In genomic region chr8:114971378-114971777, GRCm38 (mm10) we compare ENCODE assay signal across 8 mouse cellular contexts.
DNase-seq lines count a peak whose midpoint lies in the region; ATAC-seq and TF ChIP-seq lines count a peak whose summit lies in the region.

No protein-coding gene starts in this region.

- peak; percentile 84 to 85 for DNase-seq in B cell, adult 2 months
- peak; percentile 90 for DNase-seq in adrenal gland, postnatal 14 days
- DNase-seq in embryo, embryonic 9.5 days (ENCODE audit: extremely low spot score), result peak; percentile 78
- DNase-seq in heart, adult 8-10 months (ENCODE audit: low spot score), result peak; percentile 74
- DNase-seq in limb, embryonic 11.5 days (ENCODE audit: low spot score), result peak; percentile 78

- H3K4me3 ChIP-seq in kidney, embryonic 14.5 days (ENCODE audit: low read length), result no peak overlapping the region
- no peak overlapping the region for H3K4me3 ChIP-seq in limb, embryonic 11.5 days (ENCODE audit: low read depth, low read length)
- no peak overlapping the region for H3K4me3 ChIP-seq in testis, adult 2 months (ENCODE audit: control insufficient read depth, low read depth, low read length)

- H3K27me3 ChIP-seq in kidney, embryonic 14.5 days (ENCODE audit: control insufficient read depth, insufficient read depth, low read length), result no peaks in the 10 kb centered on the region
- no peaks in the 10 kb centered on the region for H3K27me3 ChIP-seq in limb, embryonic 11.5 days (ENCODE audit: control insufficient read depth, insufficient read depth, low read length)
- no peaks in the 10 kb centered on the region for H3K27me3 ChIP-seq in testis, adult 2 months (ENCODE audit: control insufficient read depth, insufficient read depth, low read length)

- no peak for TF ChIP-seq POLR2A in testis, adult 2 months (IDR thresholded peaks at IDR 0.05; ENCODE audit: control insufficient read depth, low read depth, low read length)

- 0 out of 2 replicates have a peak, but pooled peaks cover 9% of the 10 kb centered on the region for H3K4me1 ChIP-seq in kidney, embryonic 14.5 days (ENCODE audit: control insufficient read depth, insufficient read depth, low read length)
- peaks cover 4% of the 10 kb centered on the region for H3K4me1 ChIP-seq in limb, embryonic 11.5 days (ENCODE audit: control insufficient read depth, insufficient read depth, low read length)
- no peaks in the 10 kb centered on the region for H3K4me1 ChIP-seq in testis, adult 2 months (ENCODE audit: control insufficient read depth, insufficient read depth, low read length)

- ATAC-seq in kidney, embryonic 14.5 days (ENCODE audit: low FRiP score, low TSS enrichment), result peak; percentile 80; the same call in 1 of the 2 replicates
- no peak for ATAC-seq in limb, embryonic 11.5 days (ENCODE audit: insufficient number of reproducible peaks, low FRiP score, low TSS enrichment, low read depth)
- peak; percentile 71 for ATAC-seq in neutrophil, adult 5-6 weeks (ENCODE audit: extremely low read depth, insufficient number of reproducible peaks, low FRiP score, poor library complexity, severe bottlenecking)

- H3K9ac ChIP-seq in kidney, embryonic 14.5 days (ENCODE audit: low read depth, low read length), result no peak overlapping the region
- no peak overlapping the region for H3K9ac ChIP-seq in limb, embryonic 11.5 days (ENCODE audit: low read length)

- no peaks in the 10 kb centered on the region for H3K36me3 ChIP-seq in kidney, embryonic 14.5 days (ENCODE audit: control insufficient read depth, insufficient read depth, low read length)
- H3K36me3 ChIP-seq in limb, embryonic 11.5 days (ENCODE audit: control insufficient read depth, insufficient read depth, low read length), result no peaks in the 10 kb centered on the region
- H3K36me3 ChIP-seq in testis, adult 2 months (ENCODE audit: control insufficient read depth, insufficient read depth, low read length), result no peaks in the 10 kb centered on the region

- peaks cover 6% of the 10 kb centered on the region; the same call in 1 of the 2 replicates for H3K9me3 ChIP-seq in kidney, embryonic 14.5 days (ENCODE audit: control insufficient read depth, low read length)
- H3K9me3 ChIP-seq in limb, embryonic 11.5 days (ENCODE audit: control insufficient read depth, low read length), result 0 out of 2 replicates have a peak, but pooled peaks cover 2% of the 10 kb centered on the region

- 39% methylated on average over 8 of the region's 8 CpGs for WGBS in kidney, embryonic 14.5 days
- WGBS in limb, embryonic 11.5 days, result 45% methylated on average over 8 of the region's 8 CpGs

- no peak overlapping the region for H3K27ac ChIP-seq in kidney, embryonic 14.5 days (ENCODE audit: low read depth, low read length)
- no peak overlapping the region for H3K27ac ChIP-seq in limb, embryonic 11.5 days (replicated peaks; ENCODE audit: low read depth, low read length)
- no peak overlapping the region for H3K27ac ChIP-seq in testis, adult 2 months (ENCODE audit: control insufficient read depth, insufficient read depth, low read depth, low read length)

- peak; percentile 74; the same call in 1 of the 2 replicates for TF ChIP-seq CTCF in testis, adult 2 months (IDR thresholded peaks at IDR 0.05; ENCODE audit: control insufficient read depth, insufficient read depth, insufficient replicate concordance, low read depth, low read length)

- H3K4me2 ChIP-seq in kidney, embryonic 14.5 days (replicated peaks; ENCODE audit: low read depth, low read length), result no peak overlapping the region
- no peak overlapping the region for H3K4me2 ChIP-seq in limb, embryonic 11.5 days (ENCODE audit: low read depth, severe bottlenecking)
